Mouse (Mus musculus): ENCODE data around the gene F3.
"Not testable (repeated sequence)": the region's sequence is repeated elsewhere in the genome, so short reads cannot be mapped to it uniquely, and the experiment has no call there.

F3 gene

GRCm38 (mm10) chr3:121738742-121739342, 15.5 kb downstream of the F3 start:
- DNase-seq (ENCODE audit: low read depth) = peak; percentile 0

- peak; percentile 2 for DNase-seq (ENCODE audit: low read depth)
Measured at GRCm38 (mm10) chr3:121739489-121740213, 16.3 kb downstream of the F3 start.

DNA sequence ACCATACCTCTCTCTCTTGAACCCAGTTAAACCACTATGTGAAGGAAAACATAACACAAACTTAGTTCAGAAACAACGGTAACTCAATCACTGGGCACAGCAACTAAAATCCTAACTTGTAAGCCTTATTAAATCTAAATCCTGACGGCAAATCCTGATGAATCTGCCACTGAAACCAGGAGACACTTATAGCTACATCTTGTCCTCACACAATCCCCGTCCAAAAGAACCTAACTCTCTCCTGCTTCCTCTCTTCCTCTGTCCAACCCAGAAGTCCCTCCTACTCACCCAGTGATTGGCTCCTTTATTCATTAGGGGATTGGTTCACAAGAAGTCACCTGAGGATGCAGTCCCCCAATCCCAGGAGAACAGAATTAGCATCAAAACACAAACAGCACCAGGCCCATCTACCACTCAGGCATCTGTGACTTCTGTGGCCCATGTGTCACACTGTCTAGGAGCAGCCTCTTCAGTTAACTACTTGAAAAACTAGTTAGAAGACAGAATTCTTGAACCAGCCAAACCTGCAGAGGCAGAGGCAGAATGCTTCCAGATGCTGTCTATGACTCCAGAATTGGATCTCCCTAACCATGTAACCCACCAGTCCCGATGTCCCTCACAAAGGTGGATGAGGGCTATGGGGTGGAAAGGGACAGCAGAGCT, 18.0 kb downstream of the F3 start:
- DNase-seq (ENCODE audit: low read depth) = peak; percentile 1

GRCm38 (mm10) chr3:121754319-121755090, 31.2 kb downstream of the F3 start:
- not testable (repeated sequence) for DNase-seq (ENCODE audit: low read depth)

DNA sequence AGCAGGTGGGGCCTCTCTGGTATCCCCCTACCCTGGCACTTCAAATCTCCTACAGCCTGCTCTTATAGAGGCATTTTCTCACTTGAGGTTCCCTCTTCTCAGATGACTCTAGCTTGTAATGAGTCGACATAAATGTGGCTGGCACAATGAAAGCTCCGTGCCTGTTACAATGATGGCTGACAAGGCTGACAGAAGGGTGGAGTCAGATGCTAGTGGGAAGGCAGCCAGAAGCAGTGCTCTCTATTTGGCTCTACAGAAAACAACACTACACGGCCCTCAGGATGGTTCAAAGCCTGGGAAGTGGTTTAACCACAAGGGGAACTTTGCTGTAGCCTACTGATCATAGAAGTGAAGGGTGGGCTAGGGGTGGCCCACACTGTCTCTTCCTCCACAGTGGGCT, 31.8 kb downstream of the F3 start:
- DNase-seq (ENCODE audit: low read depth) = peak; percentile 64

- DNase-seq (ENCODE audit: low read depth) = no peak
Measured at GRCm38 (mm10) chr3:121758373-121758772, 35.0 kb downstream of the F3 start.

GRCm38 (mm10) chr3:121762056-121762852, 38.9 kb downstream of the F3 start:
- peak; percentile 68 for DNase-seq (ENCODE audit: low read depth)

GRCm38 (mm10) chr3:121766048-121766447, 42.7 kb downstream of the F3 start:
- DNase-seq (ENCODE audit: low read depth) = no peak

GRCm38 (mm10) chr3:121766818-121767217, 43.5 kb downstream of the F3 start:
- DNase-seq (ENCODE audit: low read depth) = no peak

GRCm38 (mm10) chr3:121768770-121769169, 45.4 kb downstream of the F3 start:
- DNase-seq (ENCODE audit: low read depth) = peak; percentile 48

GRCm38 (mm10) chr3:121773336-121773735, 50.0 kb downstream of the F3 start:
- DNase-seq (ENCODE audit: low read depth) = not testable (repeated sequence)

DNA sequence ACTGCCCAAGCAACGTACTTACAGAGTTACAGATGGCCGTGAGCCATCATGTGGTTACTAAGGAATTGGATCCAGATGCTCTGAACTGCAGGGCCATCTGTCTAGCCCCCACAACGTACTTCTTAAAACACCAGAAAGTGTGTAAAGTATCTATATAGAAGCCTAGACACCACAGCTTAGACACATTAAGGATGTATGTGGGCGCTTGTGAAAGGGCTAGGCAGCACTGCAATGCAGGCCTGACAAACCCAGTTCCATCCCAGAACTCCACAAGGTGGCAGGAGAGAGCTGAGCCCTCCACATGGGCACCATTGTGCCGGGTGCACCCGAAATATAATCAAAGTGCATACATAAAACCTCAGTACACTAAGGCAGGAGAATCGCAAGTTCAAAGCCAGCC, 54.6 kb downstream of the F3 start:
- DNase-seq (ENCODE audit: low read depth) = peak; percentile 83

- DNase-seq (ENCODE audit: low read depth) = no peak
Measured at GRCm38 (mm10) chr3:121783020-121783419, 59.7 kb downstream of the F3 start.
